Mouse (Mus musculus): ENCODE data around the gene Stoml1. TPM values are rescaled to one million over a fixed set of nuclear protein-coding genes. Genes with fewer than 3 reads are reported as not detected.

The Stoml1 gene
- total RNA-seq (2022): 10 to 100 TPM; 65.6 to 69.4 (median 67.4) TPM

DNA sequence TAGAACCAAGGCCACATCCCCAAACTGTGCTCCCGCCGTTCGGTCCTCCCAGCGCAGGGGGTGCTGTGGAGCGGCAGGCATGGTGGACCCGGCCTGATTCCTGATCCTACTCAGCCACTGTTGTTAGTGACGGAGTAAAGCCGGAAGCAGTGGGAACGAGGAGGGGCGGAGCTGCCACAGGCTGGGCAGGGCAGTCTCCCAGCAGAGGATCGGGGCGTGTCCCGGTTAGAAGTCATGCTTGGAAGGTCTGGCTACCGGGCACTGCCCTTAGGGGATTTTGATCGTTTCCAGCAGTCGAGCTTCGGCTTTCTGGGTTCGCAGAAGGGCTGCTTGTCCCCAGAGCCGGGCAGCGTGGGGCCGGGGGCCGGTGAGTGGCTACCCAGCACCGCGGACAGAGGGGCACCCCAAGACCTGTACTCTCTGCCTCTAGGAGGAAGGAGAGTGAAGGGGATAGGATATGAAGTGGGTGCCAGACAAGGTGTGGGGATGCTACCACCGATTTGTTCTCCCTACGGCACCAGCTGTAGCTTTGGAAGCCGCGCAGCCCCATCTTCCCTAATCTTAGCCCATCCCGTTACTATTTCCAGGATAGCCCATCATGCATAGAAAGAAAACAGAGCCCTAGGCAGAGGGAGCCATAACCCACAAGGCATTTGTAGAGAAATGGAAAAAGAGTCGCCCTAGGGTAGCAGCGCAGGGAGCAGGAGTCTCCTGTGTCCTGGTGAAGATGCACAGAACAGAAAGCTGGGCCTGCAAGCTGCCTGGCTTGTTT, at the start of gene Stoml1:
TSS of gene Stoml1 (plus strand) at position 132 of the 772 bp plus-strand sequence.
- peak; percentile 88 to 89 for DNase-seq (ENCODE audit: low spot score in 2 of 2)

DNA sequence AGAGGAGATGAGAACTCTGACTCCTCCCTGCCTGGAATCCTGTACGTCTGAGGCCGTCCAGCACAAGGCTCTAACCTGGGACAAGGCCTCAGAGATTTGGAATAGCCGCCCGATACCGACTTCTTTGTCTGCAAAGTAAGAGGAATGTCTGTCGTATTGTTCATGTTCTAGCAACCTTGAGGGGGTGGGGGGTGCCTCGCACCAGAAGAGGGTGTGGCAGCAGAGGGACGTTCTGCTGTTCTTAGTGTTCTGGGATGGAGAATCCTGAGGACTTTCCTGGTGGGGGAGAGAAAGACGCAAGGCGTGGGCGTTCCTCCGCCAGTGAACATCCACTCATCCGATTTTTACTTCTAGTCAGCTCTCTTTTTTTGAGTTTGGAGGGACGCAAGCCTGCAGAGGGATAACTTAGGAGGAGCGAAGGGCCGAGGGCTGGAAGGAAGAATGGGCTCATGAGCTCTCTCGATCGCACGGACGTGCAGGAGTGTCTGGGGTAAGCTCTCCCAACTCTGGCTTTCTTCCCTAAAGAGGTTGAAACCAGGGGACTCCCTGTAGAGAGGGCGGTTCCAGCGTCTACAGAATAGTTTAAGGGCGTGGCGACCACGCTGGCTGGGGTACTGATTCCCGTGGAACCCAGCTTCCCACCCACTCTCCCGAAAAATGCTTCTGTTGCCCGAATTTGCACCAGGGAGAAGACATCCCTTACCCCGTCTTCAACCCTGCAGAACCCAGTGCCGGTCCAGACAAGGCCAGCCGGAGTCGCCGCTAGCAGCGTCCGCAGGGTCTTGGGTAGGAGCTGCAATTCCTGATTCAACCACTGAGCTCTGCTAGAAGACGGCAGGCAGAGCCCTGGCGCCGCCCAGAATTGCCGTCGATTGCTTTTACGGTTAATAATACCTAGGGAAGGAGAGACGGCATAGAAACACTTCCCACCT, 49.2 kb upstream of the Stoml1 start, which contains the start of the genes Islr and Islr2:
TSS of gene Islr (minus strand) at position 791 of the 932 bp plus-strand sequence.
TSS of gene Islr2 (minus strand) at position 804 of the 932 bp plus-strand sequence.
- DNase-seq (ENCODE audit: low spot score in 2 of 2): peak in 1 of 2 experiments; percentile 44

DNA sequence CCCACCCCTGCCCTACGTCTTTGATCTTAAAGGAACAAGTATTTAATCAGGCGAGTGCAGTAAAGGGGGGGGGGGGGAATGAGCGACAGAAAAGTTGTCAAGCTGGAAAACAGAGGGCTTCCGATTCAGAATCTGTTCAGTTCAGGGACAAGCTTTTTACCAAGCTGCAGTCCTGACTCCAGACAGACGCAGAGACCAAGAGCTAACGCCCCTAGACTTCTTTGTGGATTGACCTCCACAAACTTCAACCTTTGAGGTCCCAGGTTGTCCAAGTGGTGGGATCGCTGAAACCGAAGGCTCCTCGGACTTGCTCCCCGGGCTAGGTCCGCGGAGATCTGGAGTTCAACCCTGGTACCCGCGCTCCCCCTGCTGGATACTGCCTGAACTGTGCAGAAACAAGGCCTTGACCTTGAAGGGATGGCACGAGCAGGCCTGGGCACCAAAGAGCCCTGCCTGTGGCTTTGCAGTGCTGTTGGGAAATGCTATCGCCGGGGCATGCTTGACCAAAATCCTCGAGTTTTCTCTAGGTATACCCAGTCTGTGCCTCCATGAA, 48.4 kb upstream of the Stoml1 start:
- peak in 1 of 2 experiments; percentile 94 for DNase-seq (ENCODE audit: low spot score in 2 of 2)

DNA sequence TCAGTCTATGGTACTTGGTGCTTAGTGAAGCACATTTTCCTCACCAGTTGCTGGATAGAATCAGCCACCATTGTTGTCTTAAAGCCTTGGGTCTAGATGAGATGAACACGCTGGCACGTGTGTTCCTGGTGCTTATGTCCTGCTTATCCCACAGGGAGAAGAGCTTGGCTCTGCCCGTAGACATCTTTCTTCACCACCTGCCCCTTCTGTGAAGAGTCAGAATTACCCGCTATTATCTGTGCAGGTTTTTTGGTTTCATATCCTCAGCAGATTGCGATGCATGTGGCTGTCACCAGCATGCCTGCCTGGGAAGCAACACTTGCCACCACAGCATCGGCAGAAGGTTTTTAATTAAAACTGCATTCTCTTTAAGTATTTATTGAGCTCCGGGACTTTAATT, 47.0 kb upstream of the Stoml1 start:
- no peak for DNase-seq (ENCODE audit: low spot score in 2 of 2)

DNA sequence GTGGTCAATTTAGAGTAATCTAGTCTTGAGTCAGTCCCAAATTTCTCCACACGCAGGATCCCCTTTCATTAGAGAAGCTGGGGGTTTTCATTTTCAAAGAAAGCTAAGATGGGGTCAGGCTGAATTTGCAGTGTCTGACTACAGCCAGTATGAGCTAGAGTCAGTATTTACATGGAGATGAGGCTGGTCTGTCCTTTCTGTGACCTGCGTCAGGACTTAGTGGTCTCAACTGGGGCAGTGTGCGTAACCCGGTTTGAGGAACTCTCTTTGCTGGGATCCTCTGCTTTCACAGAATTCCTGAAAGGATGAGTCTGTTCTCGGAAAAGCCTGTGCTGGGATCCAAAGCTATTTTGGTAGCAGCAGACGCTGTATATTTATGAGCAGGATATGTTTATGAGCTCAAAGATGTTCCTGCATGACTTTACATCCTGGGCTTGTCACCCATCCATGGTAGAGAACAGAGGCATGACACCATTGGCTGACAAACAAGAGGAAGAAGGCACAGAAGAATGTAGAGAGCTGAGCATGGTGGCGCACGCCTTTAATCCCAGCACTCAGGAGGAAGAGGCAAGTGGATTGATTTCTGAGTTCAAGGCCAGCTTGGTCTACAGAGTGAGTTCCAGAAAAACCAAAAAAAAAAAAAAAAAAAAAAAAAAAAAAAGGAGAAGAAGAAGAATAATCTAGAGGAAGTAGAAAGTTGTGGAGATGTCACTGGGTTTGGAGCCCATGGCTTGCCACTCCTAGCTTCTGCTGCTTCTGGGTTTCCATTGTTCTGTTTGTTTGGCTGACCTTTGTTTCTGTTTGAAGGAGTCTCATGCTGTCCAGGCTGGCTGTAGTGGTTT, 43.3 kb upstream of the Stoml1 start:
- DNase-seq (ENCODE audit: low spot score in 2 of 2): no peak

DNA sequence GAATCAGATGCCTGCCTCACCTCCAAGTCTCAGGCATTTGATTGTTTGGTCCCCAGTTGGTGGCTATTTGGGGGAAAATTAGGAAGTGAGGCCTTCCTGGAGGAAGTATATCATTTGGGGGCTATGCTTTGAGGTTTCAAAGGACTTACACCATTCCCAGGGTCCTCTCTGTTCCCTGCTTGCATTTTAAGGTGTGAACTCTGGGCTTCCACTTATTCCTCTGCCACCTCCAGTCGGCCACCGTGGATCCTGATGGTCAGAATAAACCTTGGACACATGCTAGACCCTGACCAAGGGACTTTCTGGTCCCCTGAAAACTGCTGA, 42.7 kb upstream of the Stoml1 start:
- no peak for DNase-seq (ENCODE audit: low spot score in 2 of 2)

DNA sequence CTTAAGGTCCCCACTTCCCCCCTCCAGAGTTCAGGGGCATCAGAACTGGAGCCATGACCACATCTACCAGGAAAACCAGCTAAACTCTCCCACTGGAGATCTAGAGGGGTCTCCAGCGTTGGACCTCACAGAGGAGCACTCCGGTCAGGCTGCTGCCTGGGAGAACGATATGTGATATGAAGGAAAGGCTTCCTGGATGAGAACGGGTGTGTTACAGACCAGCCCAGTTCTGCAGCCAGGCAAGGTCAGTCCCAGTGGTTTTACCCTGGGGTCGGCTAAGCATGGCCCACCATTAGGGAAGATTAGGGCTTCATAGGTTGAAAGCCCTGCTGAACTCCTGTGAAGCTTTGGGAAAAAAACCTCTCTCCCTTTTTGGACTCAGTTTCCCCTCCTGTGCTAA, 39.6 kb upstream of the Stoml1 start:
- DNase-seq (ENCODE audit: low spot score in 2 of 2): no peak

DNA sequence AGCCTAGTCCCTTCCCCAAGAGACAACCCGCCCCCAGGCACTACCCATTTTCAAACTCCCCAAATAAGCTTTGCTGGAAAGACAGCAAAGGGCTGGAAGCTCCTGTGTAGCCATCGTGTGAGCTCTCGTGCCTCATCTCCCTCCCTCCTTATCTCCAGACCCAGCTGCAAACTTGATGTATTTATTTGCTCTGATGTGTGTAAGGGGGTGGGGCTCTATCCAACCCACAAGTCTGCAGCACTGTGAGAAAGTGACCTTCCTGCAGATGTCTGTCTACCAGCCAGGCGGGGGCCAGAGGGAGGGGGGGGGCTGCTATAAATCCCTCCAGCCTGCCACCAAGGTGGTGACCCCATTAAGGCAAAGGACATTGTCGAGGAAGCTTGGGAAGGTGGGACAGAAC, 39.1 kb upstream of the Stoml1 start:
- no peak for DNase-seq (ENCODE audit: low spot score in 2 of 2)

DNA sequence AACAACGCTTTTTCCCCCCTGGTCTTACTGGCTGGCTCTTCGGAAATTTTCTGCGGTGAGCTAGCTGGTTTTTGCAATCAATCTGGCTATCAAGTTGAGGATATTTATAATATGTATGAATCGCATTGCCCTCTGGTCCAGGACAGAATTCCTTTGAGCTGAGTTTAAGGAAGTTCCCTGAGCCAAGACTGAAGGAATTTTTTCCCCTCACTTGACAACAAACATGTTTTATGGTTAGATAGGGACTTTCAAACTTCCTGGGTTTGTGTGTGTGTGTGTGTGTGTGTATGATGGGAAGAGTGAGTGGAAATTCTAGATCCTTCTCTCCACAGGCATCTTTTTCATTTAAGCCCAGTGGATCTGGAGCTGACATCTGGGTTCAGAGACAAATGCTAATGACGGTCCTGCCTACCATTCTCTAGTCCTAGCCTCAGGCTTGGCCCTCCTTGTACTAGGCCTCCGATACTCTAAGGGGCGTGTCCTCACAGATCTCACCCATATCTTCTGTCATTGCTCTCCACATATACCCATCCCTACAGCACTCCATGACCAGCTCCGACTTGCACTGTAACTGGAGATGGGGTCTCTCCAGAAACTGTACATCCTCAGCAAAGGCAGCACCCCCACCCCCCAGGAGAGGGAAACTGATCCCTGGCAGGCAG, 38.3 kb upstream of the Stoml1 start:
- no peak for DNase-seq (ENCODE audit: low spot score in 2 of 2)

DNA sequence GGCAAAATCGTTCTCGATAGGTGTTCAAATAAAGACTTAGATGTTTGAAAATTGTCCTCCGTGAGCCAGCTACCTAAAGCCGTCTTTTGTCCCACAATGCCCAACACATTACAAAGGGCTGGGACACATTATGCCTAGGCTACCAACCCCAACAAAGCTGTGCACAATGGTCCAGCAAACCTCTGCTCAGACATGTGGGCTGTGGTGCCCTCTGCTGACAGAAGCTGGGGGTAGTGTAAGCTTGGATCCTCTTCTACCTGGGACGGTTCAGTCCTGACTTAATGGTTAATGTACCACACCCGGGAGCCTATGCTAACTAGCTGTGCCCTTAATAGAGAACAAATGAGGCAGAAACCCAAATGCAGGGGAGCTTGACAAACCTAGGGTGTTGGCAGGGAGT, 36.6 kb upstream of the Stoml1 start:
- no peak for DNase-seq (ENCODE audit: low spot score in 2 of 2)

DNA sequence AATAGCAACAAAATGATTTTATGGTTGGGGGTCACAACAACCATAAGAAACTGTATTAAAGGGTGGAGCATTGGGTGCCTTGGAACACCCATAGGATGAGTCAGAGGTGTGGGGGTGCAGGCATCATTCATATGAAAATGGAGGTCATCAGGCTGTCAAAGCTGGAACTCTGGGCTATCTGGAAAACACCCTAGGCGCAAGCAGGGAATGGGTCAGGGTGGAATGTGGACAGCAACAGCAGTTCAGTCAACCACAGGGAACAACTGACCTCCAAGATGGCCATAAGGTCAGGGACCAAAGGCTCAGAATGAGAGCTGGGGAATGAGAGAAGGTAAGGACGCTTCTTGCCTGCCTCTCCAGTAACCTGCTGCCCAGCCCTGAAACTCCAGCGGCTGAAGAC, 34.4 kb upstream of the Stoml1 start:
- no peak for DNase-seq (ENCODE audit: low spot score in 2 of 2)

DNA sequence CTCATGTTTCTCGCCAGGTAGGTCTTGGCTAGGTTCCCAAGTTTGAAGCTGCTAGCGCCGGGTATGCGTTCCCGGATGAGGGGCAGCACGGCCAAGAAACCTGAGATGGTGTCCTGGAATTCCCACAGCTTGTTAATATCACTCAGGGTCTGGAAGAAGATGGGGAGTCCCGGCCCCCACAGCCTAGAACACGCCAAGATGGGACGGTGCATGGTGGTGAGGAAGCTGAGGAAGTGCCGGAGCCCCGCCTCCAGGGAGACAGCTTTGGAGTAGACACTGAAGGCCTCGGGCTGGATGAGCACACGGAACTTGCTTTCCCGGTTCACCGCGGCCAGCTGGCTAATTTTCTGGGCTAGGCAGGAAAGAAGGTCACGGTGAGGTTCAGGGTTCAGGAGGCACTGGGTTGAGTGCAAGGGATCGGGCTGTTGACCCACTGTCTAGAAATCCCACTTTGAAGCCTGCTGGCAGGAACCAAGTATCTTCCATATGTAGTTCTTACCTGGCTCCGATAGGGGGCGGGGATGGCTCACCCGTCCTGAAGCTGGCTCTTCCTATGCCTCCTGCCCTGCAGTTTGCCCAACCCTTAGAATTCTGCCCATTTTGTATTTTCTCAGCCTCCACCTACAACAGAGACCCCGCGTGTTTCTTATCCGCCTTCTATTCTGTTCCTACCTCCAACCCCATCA, 32.6 kb upstream of the Stoml1 start:
- DNase-seq (ENCODE audit: low spot score in 2 of 2): no peak

DNA sequence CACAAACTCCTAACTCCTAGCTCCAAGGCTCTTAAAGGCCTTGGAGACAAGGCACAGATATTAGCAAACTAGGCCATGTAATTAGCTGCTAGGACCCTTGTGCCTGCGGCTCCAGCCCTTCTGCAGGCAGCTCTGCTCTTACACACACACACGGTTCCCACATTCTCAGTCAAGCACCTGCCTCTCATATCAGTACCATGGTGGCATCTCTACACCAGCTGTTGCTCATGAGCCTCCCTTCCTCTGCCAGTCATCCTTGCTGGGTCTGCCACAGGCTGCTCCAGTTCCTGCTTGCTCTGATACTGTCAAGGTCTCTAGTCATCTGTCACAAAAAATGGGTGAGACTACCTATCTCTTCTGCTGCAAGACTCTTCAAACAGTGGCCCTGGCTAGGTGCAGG, 28.6 kb upstream of the Stoml1 start:
- no peak for DNase-seq (ENCODE audit: low spot score in 2 of 2)

DNA sequence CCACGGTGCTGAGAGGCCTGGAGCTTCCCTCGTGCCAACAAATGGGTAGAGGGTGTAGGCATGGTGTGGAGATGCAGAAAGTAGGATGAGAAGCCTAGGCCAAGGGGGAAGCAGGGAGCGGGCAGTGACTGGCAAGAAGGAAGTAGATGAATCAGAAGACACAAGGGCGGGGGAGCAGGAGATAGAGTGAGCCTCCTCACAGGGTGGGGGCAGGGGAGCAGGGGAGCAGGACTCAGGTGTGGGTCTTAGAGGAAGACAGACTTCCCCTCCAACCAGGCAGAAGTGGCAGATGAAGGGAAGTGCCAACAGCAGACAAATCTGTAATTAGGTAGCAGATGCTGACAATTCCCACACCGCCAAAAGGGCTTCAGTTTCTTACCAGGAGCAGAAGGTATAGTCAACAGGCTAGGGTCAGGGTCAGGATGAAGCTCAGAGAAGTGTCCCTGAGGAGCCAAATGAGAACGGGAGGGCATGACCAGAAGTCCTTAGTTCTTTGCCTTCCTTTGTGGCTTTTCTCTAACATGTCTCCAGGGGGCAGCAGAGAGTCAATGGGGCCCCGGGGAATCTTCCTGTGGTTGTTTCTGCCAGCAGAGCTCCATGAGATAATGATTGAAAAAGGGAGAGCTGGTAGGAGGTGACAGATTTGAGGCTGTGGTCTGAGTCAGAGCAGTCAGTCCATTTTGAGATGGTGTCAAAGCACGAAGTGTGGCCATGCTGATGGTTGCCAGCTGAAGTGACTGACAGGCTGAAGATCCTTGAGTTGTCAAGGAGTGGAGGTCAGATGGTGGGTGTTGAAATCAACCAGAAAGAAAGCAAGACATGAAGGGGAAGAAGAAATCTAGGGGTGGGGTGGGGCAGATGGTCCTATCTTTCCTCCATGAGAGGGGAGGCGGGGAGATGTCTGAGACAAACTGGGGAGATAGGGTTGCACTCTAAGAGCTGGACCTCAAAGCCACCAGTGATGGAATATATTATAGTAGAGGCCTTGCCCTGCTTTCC, 26.8 kb upstream of the Stoml1 start:
- DNase-seq (ENCODE audit: low spot score in 2 of 2): no peak

DNA sequence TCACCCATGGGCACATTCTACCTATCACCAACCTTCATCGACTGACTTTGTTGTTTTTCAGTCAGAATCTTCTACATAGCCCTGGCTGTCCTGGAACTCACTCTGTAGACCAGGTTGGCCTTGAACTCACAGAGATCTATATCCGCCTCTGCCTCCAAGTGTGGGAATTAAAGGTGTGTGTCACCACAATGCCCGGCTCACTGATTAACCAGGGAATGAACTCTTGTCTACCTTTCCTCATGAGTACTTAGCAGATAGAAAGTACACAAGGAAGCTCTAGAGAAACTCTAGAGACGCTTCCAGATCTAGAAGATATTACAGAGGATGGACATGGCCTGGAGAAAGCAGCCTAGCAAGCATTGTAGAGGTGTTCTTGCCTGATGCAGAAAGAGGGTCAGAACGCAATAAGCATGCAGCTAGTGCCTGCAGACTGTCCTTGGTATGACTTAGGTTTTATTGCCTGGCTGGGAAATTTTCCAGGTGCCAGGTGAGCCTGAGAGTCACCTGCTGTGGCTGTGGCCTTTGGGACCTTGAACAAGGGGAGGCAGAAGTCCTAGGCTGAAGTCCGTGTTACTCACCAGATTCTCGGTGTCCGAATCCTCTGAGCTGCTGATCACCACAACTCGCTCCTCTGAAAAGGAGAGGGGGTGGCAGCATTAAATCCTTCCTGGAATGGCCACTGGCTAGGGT, 24.0 kb upstream of the Stoml1 start:
- DNase-seq (ENCODE audit: low spot score in 2 of 2): no peak

DNA sequence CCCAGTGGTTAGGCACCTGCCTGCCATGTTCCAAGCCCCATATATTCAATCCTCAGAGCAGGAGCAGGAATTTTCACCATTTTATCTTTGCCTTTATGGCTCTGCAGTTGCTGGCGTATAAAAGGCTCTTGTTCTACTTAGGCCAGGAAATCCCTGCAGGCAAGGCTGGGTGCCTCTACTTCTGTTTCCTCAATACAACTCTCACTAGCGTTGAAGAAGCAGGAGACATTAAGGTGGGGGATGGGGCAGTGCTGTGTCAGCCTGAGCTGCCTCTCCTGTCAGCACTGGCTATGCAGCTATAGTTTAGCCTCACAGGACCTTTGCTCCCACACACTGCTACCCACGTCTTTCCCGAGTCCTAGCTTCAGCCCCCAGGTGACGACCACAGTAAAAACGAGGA, 21.2 kb upstream of the Stoml1 start:
- no peak for DNase-seq (ENCODE audit: low spot score in 2 of 2)

DNA sequence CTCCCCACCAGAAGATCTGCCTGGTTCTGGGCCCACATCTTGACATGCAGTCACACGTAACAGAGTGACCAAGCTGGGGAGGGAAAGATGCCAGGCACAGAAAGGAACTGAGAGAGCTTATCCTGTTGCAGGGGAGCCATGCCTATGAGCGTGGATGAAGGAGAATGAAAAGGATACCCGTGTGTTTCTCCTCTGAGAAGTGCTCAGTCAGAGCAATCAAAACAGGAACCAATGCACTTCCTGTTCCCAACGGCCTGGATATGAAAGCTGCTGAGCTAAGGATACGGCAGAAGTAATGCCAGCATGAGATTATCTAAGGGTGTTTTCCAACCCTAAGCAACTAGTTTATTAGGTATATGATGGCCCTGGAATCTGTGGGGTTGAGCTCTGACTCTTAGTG, 20.6 kb upstream of the Stoml1 start:
- DNase-seq (ENCODE audit: low spot score in 2 of 2): no peak

DNA sequence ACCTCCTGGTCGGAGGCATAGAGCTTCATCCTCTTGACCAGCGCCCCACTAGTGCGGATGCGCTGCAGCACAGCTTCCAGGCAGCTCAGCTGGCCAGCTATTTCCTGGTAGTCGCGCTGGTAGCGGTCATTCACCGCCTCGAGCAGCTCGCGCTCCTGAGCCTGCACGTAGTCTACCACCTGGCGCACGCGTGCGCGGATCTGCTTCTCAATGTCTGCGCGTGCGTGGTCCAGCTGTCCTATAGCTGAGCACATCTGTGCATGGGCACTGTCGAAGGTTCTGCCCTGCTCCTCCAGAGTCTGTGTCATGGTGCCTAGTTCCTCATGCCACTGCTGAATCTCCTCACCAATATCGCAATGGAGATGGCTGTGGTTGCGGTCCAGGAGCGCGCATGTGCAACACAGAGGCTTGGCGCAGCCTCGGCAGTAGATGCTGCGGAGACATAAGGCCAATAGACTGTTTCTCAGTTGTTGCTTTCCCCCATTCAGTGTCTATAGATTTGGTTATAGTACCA, 18.4 kb upstream of the Stoml1 start:
- no peak for DNase-seq (ENCODE audit: low spot score in 2 of 2)
